Mouse (Mus musculus): Measurements from ENCODE around the gene Cdr2l. TPM values are rescaled to one million over a fixed set of nuclear protein-coding genes. Genes with fewer than 3 reads are reported as not detected.
A peak's percentile ranks its signal among the peaks of the same experiment; 100 is the strongest.

Gene Cdr2l
- polyA plus RNA-seq, 1 experiment from 2014 or later: 1.3 TPM

DNA sequence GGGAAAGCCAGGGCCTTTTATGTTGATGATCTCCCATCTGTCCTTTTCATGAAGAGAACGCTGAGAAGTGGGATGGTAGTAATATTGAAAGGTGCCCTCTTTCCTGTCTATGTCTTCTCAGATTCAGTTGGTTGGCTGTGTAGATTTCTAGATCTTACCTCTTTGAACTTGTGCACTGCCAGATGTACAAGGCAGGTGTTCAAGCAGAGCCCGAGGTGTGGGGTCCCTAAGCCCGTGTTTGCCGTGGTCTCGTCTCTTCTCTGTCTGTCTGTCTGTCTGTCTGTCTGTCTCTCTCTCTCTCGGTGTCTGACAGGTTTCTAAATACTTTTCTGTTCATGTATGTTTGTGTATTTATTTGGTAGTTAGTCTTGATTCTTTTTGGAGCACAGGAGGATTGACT, 44.0 kb downstream of the Cdr2l start:
- H3K9ac ChIP-seq (ENCODE audit: low read depth, low read length): no peak overlapping the region
- H3K36me3 ChIP-seq (ENCODE audit: control insufficient read depth, insufficient read depth): no peaks in the 10 kb centered on the region; the same call in 1 of the 2 replicates
- H3K4me3 ChIP-seq (ENCODE audit: low read depth, low read length): no peak overlapping the region
- ATAC-seq (ENCODE audit: low read depth): no peak
- no peaks in the 10 kb centered on the region for H3K27me3 ChIP-seq (ENCODE audit: control insufficient read depth, insufficient read depth, low read depth, low read length)
- peaks cover 13% of the 10 kb centered on the region for H3K4me1 ChIP-seq (ENCODE audit: control insufficient read depth, low read depth, low read length)
- no peak overlapping the region for H3K4me2 ChIP-seq (ENCODE audit: low read depth, low read length)
- no peaks in the 10 kb centered on the region for H3K9me3 ChIP-seq (replicated peaks; ENCODE audit: control insufficient read depth, low read length)
- 80% methylated on average over 6 of the region's 6 CpGs for WGBS (ENCODE audit: insufficient replicate concordance)
- H3K27ac ChIP-seq (ENCODE audit: low read length): no peak overlapping the region

DNA sequence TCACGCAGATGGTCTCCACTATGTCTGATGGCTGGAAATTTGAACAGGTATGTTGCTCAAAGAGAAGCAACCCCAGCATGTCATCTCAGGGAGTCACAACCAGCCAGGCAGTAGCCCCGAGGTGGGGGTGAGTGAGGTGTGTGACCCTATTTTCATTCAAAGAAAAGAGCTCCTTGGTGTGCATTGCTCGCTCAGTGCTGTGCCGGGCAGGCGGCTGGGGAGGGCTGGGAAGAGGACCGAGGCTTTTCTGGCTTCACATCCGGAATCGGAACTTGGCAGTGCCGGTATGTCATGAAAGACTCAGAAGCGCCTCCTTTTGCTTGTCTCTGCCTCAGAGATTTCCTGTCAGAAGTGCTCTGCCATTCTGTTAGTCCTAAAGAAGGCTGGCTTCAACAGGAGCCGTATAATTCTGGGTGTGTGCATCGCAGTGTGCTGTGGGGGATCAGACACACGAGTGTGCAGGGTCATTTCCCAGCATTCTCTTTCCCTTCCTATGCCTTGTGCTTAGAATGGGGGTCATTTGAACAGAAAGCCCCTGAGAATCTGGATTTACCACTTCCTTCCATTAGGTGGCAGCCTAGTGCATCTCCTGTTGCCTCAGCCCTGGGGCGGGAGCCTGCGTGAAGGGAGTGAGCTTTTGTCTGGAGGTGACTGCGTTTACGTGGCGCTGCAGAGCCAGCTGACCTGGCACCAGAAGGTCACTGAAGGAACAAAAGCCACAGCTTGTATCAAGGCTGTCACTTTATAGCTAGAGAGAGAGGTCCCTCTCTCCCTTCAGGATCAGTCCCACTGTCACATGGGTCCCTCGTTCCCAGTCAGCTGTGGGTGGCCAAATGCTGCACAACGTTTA, 46.0 kb downstream of the Cdr2l start:
- Histone ChIP-seq H3K36me3 (ENCODE audit: control insufficient read depth, insufficient read depth) (no peaks in the 10 kb centered on the region; the same call in 1 of the 2 replicates), H3K9me3 (replicated peaks; ENCODE audit: control insufficient read depth, low read length) (no peaks in the 10 kb centered on the region), H3K4me1 (ENCODE audit: control insufficient read depth, low read depth, low read length) (peaks cover 2% of the 10 kb centered on the region), H3K4me2 (ENCODE audit: low read depth, low read length) (no peak overlapping the region), H3K27ac (ENCODE audit: low read length) (no peak overlapping the region), H3K27me3 (ENCODE audit: control insufficient read depth, insufficient read depth, low read depth, low read length) (no peaks in the 10 kb centered on the region), H3K9ac (ENCODE audit: low read depth, low read length) (no peak overlapping the region), H3K4me3 (ENCODE audit: low read depth, low read length) (no peak overlapping the region)
- peak; percentile 40; the same call in 1 of the 2 replicates for ATAC-seq (ENCODE audit: low read depth)
- WGBS (ENCODE audit: insufficient replicate concordance): 42% methylated on average over 20 of the region's 20 CpGs

DNA sequence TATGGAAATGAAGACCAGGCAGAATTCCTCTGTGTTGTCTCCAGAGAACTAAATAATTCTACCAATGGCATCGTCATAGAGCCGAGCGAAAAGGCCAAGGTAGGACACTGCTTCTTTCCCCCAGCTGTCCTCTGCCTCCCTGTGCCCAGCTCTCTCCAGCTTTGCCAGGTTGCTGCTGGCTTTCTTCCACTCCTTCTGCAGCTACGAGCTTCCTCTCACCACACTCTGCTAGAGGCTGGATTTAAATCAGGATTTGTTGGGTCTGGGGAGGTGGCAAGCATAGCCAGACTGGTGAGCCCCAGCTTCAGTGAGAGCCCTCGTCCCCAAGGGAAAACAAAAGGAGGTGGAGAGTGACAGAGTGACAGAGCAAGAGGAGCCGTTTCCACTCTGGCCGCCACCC, 47.6 kb downstream of the Cdr2l start:
- Histone ChIP-seq H3K9ac (ENCODE audit: low read depth, low read length) (no peak overlapping the region), H3K4me1 (ENCODE audit: control insufficient read depth, low read depth, low read length) (peaks cover 2% of the 10 kb centered on the region), H3K4me2 (ENCODE audit: low read depth, low read length) (no peak overlapping the region), H3K4me3 (ENCODE audit: low read depth, low read length) (no peak overlapping the region), H3K36me3 (ENCODE audit: control insufficient read depth, insufficient read depth) (no peaks in the 10 kb centered on the region; the same call in 1 of the 2 replicates), H3K27me3 (ENCODE audit: control insufficient read depth, insufficient read depth, low read depth, low read length) (no peaks in the 10 kb centered on the region), H3K27ac (ENCODE audit: low read length) (no peak overlapping the region), H3K9me3 (replicated peaks; ENCODE audit: control insufficient read depth, low read length) (no peaks in the 10 kb centered on the region)
- WGBS (ENCODE audit: insufficient replicate concordance): 67% methylated on average over 7 of the region's 7 CpGs
- ATAC-seq (ENCODE audit: low read depth): no peak

DNA sequence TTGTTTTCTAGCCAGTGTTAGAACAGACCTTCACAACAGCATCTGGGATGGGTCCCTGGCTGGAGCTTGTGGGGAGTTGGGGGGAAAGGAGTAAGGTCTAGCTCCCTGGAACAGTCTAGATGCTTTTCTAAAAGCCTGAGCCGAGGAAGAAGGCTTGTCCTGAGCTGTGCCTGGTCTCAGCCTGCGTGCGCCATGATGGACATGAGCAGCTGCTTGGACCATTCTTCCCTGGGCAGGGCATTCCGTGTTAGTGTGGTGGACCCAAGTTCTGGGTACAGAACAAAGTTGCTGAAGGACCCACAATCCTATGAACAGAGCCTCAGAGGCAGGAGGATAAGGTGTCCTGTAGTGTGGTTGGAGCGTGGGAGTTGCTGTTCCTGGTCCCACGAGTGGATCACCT, 48.8 kb downstream of the Cdr2l start:
- Histone ChIP-seq H3K4me3 (ENCODE audit: low read depth, low read length) (no peak overlapping the region), H3K27ac (ENCODE audit: low read length) (no peak overlapping the region), H3K4me1 (ENCODE audit: control insufficient read depth, low read depth, low read length) (peaks cover 5% of the 10 kb centered on the region), H3K4me2 (ENCODE audit: low read depth, low read length) (no peak overlapping the region), H3K27me3 (ENCODE audit: control insufficient read depth, insufficient read depth, low read depth, low read length) (peaks cover 10% of the 10 kb centered on the region), H3K9me3 (replicated peaks; ENCODE audit: control insufficient read depth, low read length) (no peaks in the 10 kb centered on the region), H3K9ac (ENCODE audit: low read depth, low read length) (no peak overlapping the region), H3K36me3 (ENCODE audit: control insufficient read depth, insufficient read depth) (no peaks in the 10 kb centered on the region; the same call in 1 of the 2 replicates)
- WGBS (ENCODE audit: insufficient replicate concordance): 79% methylated on average over 6 of the region's 6 CpGs
- ATAC-seq (ENCODE audit: low read depth): no peak

DNA sequence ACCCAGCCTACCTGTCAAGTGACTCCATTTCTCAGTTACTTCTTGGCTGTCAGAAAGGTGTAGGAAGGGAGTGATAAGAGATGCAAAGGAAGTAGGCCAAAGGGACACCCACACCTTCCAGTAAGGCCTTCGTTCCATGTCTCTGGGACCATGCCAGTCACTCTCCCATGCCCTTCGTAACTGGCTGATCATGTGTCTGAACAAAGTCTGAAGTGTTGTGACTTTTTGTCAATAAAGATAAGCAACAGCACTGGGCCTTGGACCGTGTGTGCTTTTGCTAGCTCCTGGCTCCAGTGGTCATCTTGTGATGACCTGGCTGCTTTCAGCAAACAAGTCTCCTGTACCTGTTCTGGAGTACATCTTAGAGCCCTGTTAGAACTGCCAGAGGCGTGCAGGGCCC, 51.1 kb downstream of the Cdr2l start:
- peaks cover 19% of the 10 kb centered on the region for H3K27me3 ChIP-seq (ENCODE audit: control insufficient read depth, insufficient read depth, low read depth, low read length)
- H3K4me2 ChIP-seq (ENCODE audit: low read depth, low read length): no peak overlapping the region
- H3K4me1 ChIP-seq (ENCODE audit: control insufficient read depth, low read depth, low read length): peaks cover 10% of the 10 kb centered on the region
- no peaks in the 10 kb centered on the region for H3K9me3 ChIP-seq (replicated peaks; ENCODE audit: control insufficient read depth, low read length)
- H3K4me3 ChIP-seq (ENCODE audit: low read depth, low read length): no peak overlapping the region
- peak; percentile 63 for ATAC-seq (ENCODE audit: low read depth)
- no peaks in the 10 kb centered on the region; the same call in 1 of the 2 replicates for H3K36me3 ChIP-seq (ENCODE audit: control insufficient read depth, insufficient read depth)
- H3K27ac ChIP-seq (ENCODE audit: low read length): peak overlapping the region; percentile 52
- H3K9ac ChIP-seq (ENCODE audit: low read depth, low read length): no peak overlapping the region
- WGBS (ENCODE audit: insufficient replicate concordance): 58% methylated on average over 4 of the region's 4 CpGs

DNA sequence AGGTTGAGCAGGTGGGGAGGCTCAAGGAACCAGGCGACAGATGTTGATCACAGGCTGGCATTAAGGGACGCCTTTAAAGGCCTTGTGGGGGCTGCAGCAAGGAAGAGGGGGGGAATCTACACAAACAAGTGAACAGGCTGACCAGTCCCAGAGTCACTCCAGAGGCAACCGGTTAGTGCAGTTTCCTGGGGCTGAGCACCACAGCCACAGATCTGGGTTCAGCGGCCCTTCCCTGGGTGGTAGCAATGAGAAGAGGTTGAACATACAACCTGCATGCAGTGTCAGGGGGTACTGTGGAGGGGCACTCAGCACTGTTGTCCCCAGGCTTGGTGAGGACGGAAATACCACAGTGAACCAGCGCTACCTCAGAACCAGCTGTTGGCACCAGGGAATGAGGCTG, 51.6 kb downstream of the Cdr2l start:
- no peaks in the 10 kb centered on the region for H3K9me3 ChIP-seq (replicated peaks; ENCODE audit: control insufficient read depth, low read length)
- peaks cover 8% of the 10 kb centered on the region for H3K4me1 ChIP-seq (ENCODE audit: control insufficient read depth, low read depth, low read length)
- H3K36me3 ChIP-seq (ENCODE audit: control insufficient read depth, insufficient read depth): no peaks in the 10 kb centered on the region; the same call in 1 of the 2 replicates
- H3K4me2 ChIP-seq (ENCODE audit: low read depth, low read length): no peak overlapping the region
- H3K27ac ChIP-seq (ENCODE audit: low read length): peak overlapping the region; percentile 23
- WGBS (ENCODE audit: insufficient replicate concordance): 67% methylated on average over 6 of the region's 6 CpGs
- H3K9ac ChIP-seq (ENCODE audit: low read depth, low read length): no peak overlapping the region
- no peak overlapping the region for H3K4me3 ChIP-seq (ENCODE audit: low read depth, low read length)
- ATAC-seq (ENCODE audit: low read depth): no peak
- peaks cover 19% of the 10 kb centered on the region for H3K27me3 ChIP-seq (ENCODE audit: control insufficient read depth, insufficient read depth, low read depth, low read length)

DNA sequence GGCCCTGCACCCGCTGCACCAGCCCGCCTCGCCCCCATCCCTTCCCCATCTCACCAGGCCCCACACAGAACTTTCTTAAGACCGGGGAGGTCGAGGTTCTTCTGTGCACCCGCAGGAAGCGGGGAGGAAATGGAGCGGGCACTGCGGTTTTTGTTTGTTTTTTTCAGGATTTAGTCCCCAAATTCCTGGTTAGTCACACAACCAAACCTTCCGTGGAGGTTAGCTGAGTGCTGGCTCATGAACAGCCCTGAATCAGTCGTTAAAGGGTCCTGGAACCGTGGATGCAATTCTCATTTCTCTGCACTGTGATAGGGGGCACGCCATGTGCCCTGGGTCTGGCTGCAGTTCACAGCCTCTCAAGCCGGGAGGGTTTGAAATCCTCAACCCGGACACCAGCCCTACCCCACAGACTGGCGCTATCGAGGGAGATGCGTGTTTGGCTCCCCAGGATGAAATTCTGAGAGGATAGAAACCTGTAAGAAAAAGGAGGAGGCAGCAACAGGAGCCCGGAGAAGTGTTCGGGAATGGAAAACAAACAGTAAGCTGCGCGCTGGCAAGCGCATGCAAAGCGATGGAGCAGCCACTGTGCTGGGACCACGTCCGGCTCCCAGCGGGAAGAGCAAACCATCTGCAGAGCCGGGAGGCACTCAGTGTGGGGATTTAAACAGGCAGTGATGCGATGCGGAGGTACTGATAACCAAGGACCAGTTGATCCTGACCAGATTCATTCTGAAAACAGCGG, 54.1 kb downstream of the Cdr2l start:
- H3K27me3 ChIP-seq (ENCODE audit: control insufficient read depth, insufficient read depth, low read depth, low read length): peaks cover 19% of the 10 kb centered on the region
- peaks cover 8% of the 10 kb centered on the region for H3K4me1 ChIP-seq (ENCODE audit: control insufficient read depth, low read depth, low read length)
- ATAC-seq (ENCODE audit: low read depth): no peak
- peak overlapping the region; percentile 28; the same call in 1 of the 2 replicates for H3K9ac ChIP-seq (ENCODE audit: low read depth, low read length)
- no peak overlapping the region for H3K27ac ChIP-seq (ENCODE audit: low read length)
- WGBS (ENCODE audit: insufficient replicate concordance): 4% methylated on average over 31 of the region's 31 CpGs
- H3K4me3 ChIP-seq (ENCODE audit: low read depth, low read length): peak overlapping the region; percentile 12; the same call in 1 of the 2 replicates
- peaks cover 4% of the 10 kb centered on the region; the same call in 1 of the 2 replicates for H3K9me3 ChIP-seq (replicated peaks; ENCODE audit: control insufficient read depth, low read length)
- no peaks in the 10 kb centered on the region; the same call in 1 of the 2 replicates for H3K36me3 ChIP-seq (ENCODE audit: control insufficient read depth, insufficient read depth)
- peak overlapping the region; percentile 28 for H3K4me2 ChIP-seq (ENCODE audit: low read depth, low read length)

DNA sequence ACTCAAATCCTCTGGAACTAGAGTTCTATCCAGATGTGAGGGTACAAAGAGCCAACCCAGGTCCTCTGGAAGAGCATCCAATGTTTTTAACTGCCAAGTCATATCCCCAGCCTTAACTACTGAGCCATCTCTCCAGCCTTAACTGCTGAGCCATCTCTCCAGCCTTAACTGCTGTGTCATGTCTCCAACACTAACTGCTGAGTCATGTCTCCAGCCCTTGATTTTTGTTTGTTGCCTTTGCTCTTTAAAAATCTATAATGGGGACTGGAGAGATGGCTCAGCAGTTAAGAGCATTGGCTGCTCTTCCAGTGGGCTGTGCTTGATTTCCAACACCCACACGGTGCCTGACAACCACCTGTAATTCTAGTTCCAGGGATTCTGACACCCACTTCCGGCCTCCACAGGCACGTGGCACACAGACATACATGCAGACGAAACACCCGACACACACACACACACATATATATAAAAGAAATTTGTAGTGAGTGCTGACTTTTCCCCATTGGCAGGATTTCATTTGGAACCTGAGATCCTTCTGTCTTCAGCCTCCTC, 55.9 kb downstream of the Cdr2l start:
- no peak overlapping the region for H3K4me3 ChIP-seq (ENCODE audit: low read depth, low read length)
- H3K27me3 ChIP-seq (ENCODE audit: control insufficient read depth, insufficient read depth, low read depth, low read length): peaks cover 19% of the 10 kb centered on the region
- H3K9ac ChIP-seq (ENCODE audit: low read depth, low read length): no peak overlapping the region
- no peak for ATAC-seq (ENCODE audit: low read depth)
- H3K4me2 ChIP-seq (ENCODE audit: low read depth, low read length): no peak overlapping the region
- H3K9me3 ChIP-seq (replicated peaks; ENCODE audit: control insufficient read depth, low read length): peaks cover 4% of the 10 kb centered on the region; the same call in 1 of the 2 replicates
- 49% methylated on average over 5 of the region's 5 CpGs for WGBS (ENCODE audit: insufficient replicate concordance)
- no peaks in the 10 kb centered on the region for H3K36me3 ChIP-seq (ENCODE audit: control insufficient read depth, insufficient read depth)
- H3K4me1 ChIP-seq (ENCODE audit: control insufficient read depth, low read depth, low read length): peaks cover 8% of the 10 kb centered on the region
- H3K27ac ChIP-seq (ENCODE audit: low read length): no peak overlapping the region
